Mouse (Mus musculus): ENCODE results near the gene Stat6. TPM values are rescaled to one million over a fixed set of nuclear protein-coding genes. Genes with fewer than 3 reads are reported as not detected.

Gene Stat6
- polyA plus RNA-seq, 1 experiment from 2014 or later, result 13.0 TPM

- H3K4me3 ChIP-seq (ENCODE audit: low read depth, low read length), result no peak overlapping the region
- peak overlapping the region; percentile 86 for H3K27ac ChIP-seq (ENCODE audit: low read depth)
- H3K27me3 ChIP-seq (ENCODE audit: insufficient read depth, low read length), result no peaks in the 10 kb centered on the region
- peak; percentile 75 for DNase-seq
- ATAC-seq, result peak; percentile 95
- H3K9me3 ChIP-seq (ENCODE audit: low read length), result no peaks in the 10 kb centered on the region
- 38% methylated on average over 14 of the region's 14 CpGs for WGBS (ENCODE audit: insufficient replicate concordance)
- TF ChIP-seq EP300 (IDR thresholded peaks at IDR 0.05; ENCODE audit: low read depth) (peak; percentile 82), CTCF (IDR thresholded peaks at IDR 0.05; ENCODE audit: low read depth) (no peak)
- peaks cover 25% of the 10 kb centered on the region for H3K4me1 ChIP-seq (ENCODE audit: insufficient read depth)
- H3K9ac ChIP-seq (replicated peaks), result no peak overlapping the region
- no peak overlapping the region for H3K4me2 ChIP-seq (ENCODE audit: low read depth, low read length)
- H3K36me3 ChIP-seq (replicated peaks; ENCODE audit: insufficient read depth, low read length), result peaks cover 16% of the 10 kb centered on the region; the same call in 1 of the 2 replicates
Observed at GRCm38 (mm10) chr10:127612079-127612775, 30.6 kb upstream of the Stat6 start.

GRCm38 (mm10) chr10:127614236-127615033 lies 28.4 kb upstream of the Stat6 start:
- Histone ChIP-seq H3K4me1 (ENCODE audit: insufficient read depth) (peaks cover 37% of the 10 kb centered on the region), H3K36me3 (replicated peaks; ENCODE audit: insufficient read depth, low read length) (peaks cover 8% of the 10 kb centered on the region; the same call in 1 of the 2 replicates), H3K4me2 (ENCODE audit: low read depth, low read length) (no peak overlapping the region), H3K9me3 (ENCODE audit: low read length) (no peaks in the 10 kb centered on the region), H3K4me3 (ENCODE audit: low read depth, low read length) (no peak overlapping the region), H3K27me3 (ENCODE audit: insufficient read depth, low read length) (0 out of 2 replicates have a peak, but pooled peaks cover 5% of the 10 kb centered on the region), H3K9ac (replicated peaks) (peak overlapping the region; percentile 26), H3K27ac (ENCODE audit: low read depth) (peak overlapping the region; percentile 86)
- no peak for TF ChIP-seq EP300 (IDR thresholded peaks at IDR 0.05; ENCODE audit: low read depth)
- no peak for TF ChIP-seq CTCF (IDR thresholded peaks at IDR 0.05; ENCODE audit: low read depth)
- DNase-seq, result no peak
- 44% methylated on average over 12 of the region's 12 CpGs for WGBS (ENCODE audit: insufficient replicate concordance)
- ATAC-seq, result no peak

- ATAC-seq, result no peak
- no peak overlapping the region for H3K4me3 ChIP-seq (ENCODE audit: low read depth, low read length)
- TF ChIP-seq EP300 (IDR thresholded peaks at IDR 0.05; ENCODE audit: low read depth), result no peak
- TF ChIP-seq CTCF (IDR thresholded peaks at IDR 0.05; ENCODE audit: low read depth), result no peak
- no peak overlapping the region for H3K9ac ChIP-seq (replicated peaks)
- WGBS (ENCODE audit: insufficient replicate concordance), result 28% methylated on average over 2 of the region's 2 CpGs
- H3K27me3 ChIP-seq (ENCODE audit: insufficient read depth, low read length), result peaks cover 7% of the 10 kb centered on the region
- H3K4me2 ChIP-seq (ENCODE audit: low read depth, low read length), result no peak overlapping the region
- H3K27ac ChIP-seq (ENCODE audit: low read depth), result peak overlapping the region; percentile 86; the same call in 1 of the 2 replicates
- peaks cover 8% of the 10 kb centered on the region; the same call in 1 of the 2 replicates for H3K36me3 ChIP-seq (replicated peaks; ENCODE audit: insufficient read depth, low read length)
- no peaks in the 10 kb centered on the region for H3K9me3 ChIP-seq (ENCODE audit: low read length)
- no peak for DNase-seq
- H3K4me1 ChIP-seq (ENCODE audit: insufficient read depth), result peaks cover 37% of the 10 kb centered on the region
Observed at GRCm38 (mm10) chr10:127615034-127615374, 27.8 kb upstream of the Stat6 start.

GRCm38 (mm10) chr10:127615591-127615990 lies 27.2 kb upstream of the Stat6 start:
- no peak overlapping the region for H3K4me3 ChIP-seq (ENCODE audit: low read depth, low read length)

GRCm38 (mm10) chr10:127616261-127616679 lies 26.5 kb upstream of the Stat6 start:
- H3K9ac ChIP-seq (replicated peaks), result no peak overlapping the region
- H3K4me1 ChIP-seq (ENCODE audit: insufficient read depth), result peaks cover 38% of the 10 kb centered on the region
- H3K9me3 ChIP-seq (ENCODE audit: low read length), result no peaks in the 10 kb centered on the region
- DNase-seq (no peak), ATAC-seq (no peak)
- TF ChIP-seq CTCF (IDR thresholded peaks at IDR 0.05; ENCODE audit: low read depth), result no peak
- no peak for TF ChIP-seq EP300 (IDR thresholded peaks at IDR 0.05; ENCODE audit: low read depth)
- WGBS (ENCODE audit: insufficient replicate concordance), result 47% methylated on average over 7 of the region's 7 CpGs
- peaks cover 4% of the 10 kb centered on the region; the same call in 1 of the 2 replicates for H3K36me3 ChIP-seq (replicated peaks; ENCODE audit: insufficient read depth, low read length)
- H3K27ac ChIP-seq (ENCODE audit: low read depth), result peak overlapping the region; percentile 91
- H3K4me3 ChIP-seq (ENCODE audit: low read depth, low read length), result no peak overlapping the region
- peak overlapping the region; percentile 93 for H3K4me2 ChIP-seq (ENCODE audit: low read depth, low read length)
- peaks cover 16% of the 10 kb centered on the region for H3K27me3 ChIP-seq (ENCODE audit: insufficient read depth, low read length)

More at GRCm38 (mm10) chr10:127615591-127615990, 27.2 kb upstream of the Stat6 start:
- H3K27me3 ChIP-seq (ENCODE audit: insufficient read depth, low read length), result peaks cover 13% of the 10 kb centered on the region
- 79% methylated on average over 3 of the region's 3 CpGs for WGBS (ENCODE audit: insufficient replicate concordance)
- H3K36me3 ChIP-seq (replicated peaks; ENCODE audit: insufficient read depth, low read length), result peaks cover 6% of the 10 kb centered on the region; the same call in 1 of the 2 replicates
- no peaks in the 10 kb centered on the region for H3K9me3 ChIP-seq (ENCODE audit: low read length)
- TF ChIP-seq CTCF (IDR thresholded peaks at IDR 0.05; ENCODE audit: low read depth), result no peak
- ATAC-seq, result no peak
- H3K4me2 ChIP-seq (ENCODE audit: low read depth, low read length), result no peak overlapping the region
- H3K9ac ChIP-seq (replicated peaks), result no peak overlapping the region; the same call in 1 of the 2 replicates
- no peak for DNase-seq
- peaks cover 37% of the 10 kb centered on the region for H3K4me1 ChIP-seq (ENCODE audit: insufficient read depth)
- H3K27ac ChIP-seq (ENCODE audit: low read depth), result peak overlapping the region; percentile 91

- DNase-seq (no peak), ATAC-seq (no peak)
- Histone ChIP-seq H3K9me3 (ENCODE audit: low read length) (no peaks in the 10 kb centered on the region), H3K4me2 (ENCODE audit: low read depth, low read length) (peak overlapping the region; percentile 93), H3K36me3 (replicated peaks; ENCODE audit: insufficient read depth, low read length) (no peaks in the 10 kb centered on the region; the same call in 1 of the 2 replicates), H3K4me3 (ENCODE audit: low read depth, low read length) (no peak overlapping the region), H3K27ac (ENCODE audit: low read depth) (peak overlapping the region; percentile 91), H3K9ac (replicated peaks) (peak overlapping the region; percentile 74), H3K27me3 (ENCODE audit: insufficient read depth, low read length) (peaks cover 16% of the 10 kb centered on the region), H3K4me1 (ENCODE audit: insufficient read depth) (peaks cover 33% of the 10 kb centered on the region)
- TF ChIP-seq EP300 (IDR thresholded peaks at IDR 0.05; ENCODE audit: low read depth) (no peak), CTCF (IDR thresholded peaks at IDR 0.05; ENCODE audit: low read depth) (no peak)
- WGBS (ENCODE audit: insufficient replicate concordance), result 54% methylated on average over 4 of the region's 4 CpGs
Observed at GRCm38 (mm10) chr10:127617294-127617693, 25.5 kb upstream of the Stat6 start.

All from liver, postnatal 0 days (tissue).